Mouse (Mus musculus) MEL (cell line): ENCODE data around the gene Hspg2. TPM values are rescaled to one million over a fixed set of nuclear protein-coding genes. Genes with fewer than 3 reads are reported as not detected.

Source experiments
- DNase-seq: peaks from one replicate; pipeline ENCODE4 v3.0.0; 2011; ENCODE audit warnings: low read depth, low spot score
- H3K27ac ChIP-seq: 2 replicates; pipeline ENCODE4 v1.5.1; 2012; ENCODE audit warnings: low read depth, mild to moderate bottlenecking, control low read depth, low read length, moderate library complexity; ENCODE audit not compliant: control insufficient read depth
- H3K27me3 ChIP-seq, 2 experiments: fragments of 150-350 bp in 1 of 2; sonication (generic) in 1 of 2; 2 replicates each; pipeline ENCODE4 v1.6.1; 2012; ENCODE audit warnings: low read length in 2 of 2, mild to moderate bottlenecking in 2 of 2, improper control_type of control experiment in 1 of 2, moderate library complexity in 1 of 2; ENCODE audit not compliant: insufficient read depth in 2 of 2, control insufficient read depth in 1 of 2
- H3K36me3 ChIP-seq, 2 experiments: 2 replicates each; pipeline ENCODE4 v1.6.1; 2012 to 2014; ENCODE audit warnings: low read length in 2 of 2, improper control_type of control experiment in 1 of 2, inconsistent platforms in 1 of 2, mild to moderate bottlenecking in 1 of 2; ENCODE audit not compliant: insufficient read depth in 2 of 2, control insufficient read depth in 1 of 2
- H3K4me1 ChIP-seq, 2 experiments: fragments of 150-350 bp in 1 of 2; sonication (generic) in 1 of 2; 2 replicates each; pipeline ENCODE4 v1.6.1; 2012; ENCODE audit warnings: low read length in 2 of 2, improper control_type of control experiment in 1 of 2, mild to moderate bottlenecking in 1 of 2; ENCODE audit not compliant: insufficient read depth in 2 of 2, control insufficient read depth in 1 of 2
- H3K4me3 ChIP-seq, 2 experiments: fragments of 150-350 bp in 1 of 2; sonication (generic) in 1 of 2; 2 replicates each; pipeline ENCODE4 v1.5.1; 2012; ENCODE audit warnings: low read depth in 2 of 2, low read length in 2 of 2, mild to moderate bottlenecking in 2 of 2, moderate library complexity in 2 of 2, control low read depth in 1 of 2, improper control_type of control experiment in 1 of 2; ENCODE audit not compliant: control insufficient read depth in 1 of 2, insufficient read depth in 1 of 2
- H3K79me2 ChIP-seq: 2 replicates; pipeline ENCODE4 v1.6.1; 2012; ENCODE audit warnings: mild to moderate bottlenecking, low read length, moderate library complexity; ENCODE audit not compliant: control insufficient read depth, poor library complexity, insufficient read depth
- H3K9ac ChIP-seq: 2 replicates; pipeline ENCODE4 v1.6.1; 2012; ENCODE audit warnings: low read depth, mild to moderate bottlenecking, control low read depth, low read length, moderate library complexity; ENCODE audit not compliant: control insufficient read depth, poor library complexity, severe bottlenecking
- H3K9me3 ChIP-seq: fragments of 150-350 bp; sonication (generic); replicated peaks from 2 replicates; pipeline ENCODE4 v1.6.1; 2012; ENCODE audit warnings: mild to moderate bottlenecking, low read length, improper control_type of control experiment, moderate library complexity; ENCODE audit not compliant: insufficient read depth
- BHLHE40 ChIP-seq: IDR thresholded peaks from 2 replicates; pipeline ENCODE4 v1.6.1; 2012; ENCODE audit warnings: low read depth, mild to moderate bottlenecking, inconsistent platforms, low read length, improper control_type of control experiment, borderline replicate concordance
- CHD2 ChIP-seq: IDR thresholded peaks from 2 replicates; pipeline ENCODE4 v1.6.1; 2011; ENCODE audit warnings: low read length, improper control_type of control experiment
- E2F4 ChIP-seq: IDR thresholded peaks from 2 replicates; pipeline ENCODE4 v1.6.1; 2011; ENCODE audit warnings: low read depth, low read length, improper control_type of control experiment, borderline replicate concordance
- EP300 ChIP-seq, 2 experiments: IDR thresholded peaks; 2 replicates each; pipeline ENCODE4 v1.6.1; 2011; ENCODE audit warnings: improper control_type of control experiment in 2 of 2, low read length in 2 of 2, low read depth in 1 of 2, mild to moderate bottlenecking in 1 of 2
- ETS1 ChIP-seq: IDR thresholded peaks from 2 replicates; pipeline ENCODE4 v1.6.1; 2012; ENCODE audit warnings: low read depth, mild to moderate bottlenecking, inconsistent platforms, low read length, improper control_type of control experiment, moderate library complexity
- GABPA ChIP-seq: IDR thresholded peaks from 2 replicates; pipeline ENCODE4 v1.6.1; 2012; ENCODE audit warnings: low read depth, mild to moderate bottlenecking, inconsistent platforms, low read length, improper control_type of control experiment, moderate library complexity
- GATA1 ChIP-seq: IDR thresholded peaks from 2 replicates; pipeline ENCODE4 v1.6.1; 2011; ENCODE audit warnings: low read depth, low read length, improper control_type of control experiment
- HCFC1 ChIP-seq: IDR thresholded peaks from 2 replicates; pipeline ENCODE4 v1.6.1; 2012; ENCODE audit warnings: low read depth, mild to moderate bottlenecking, inconsistent platforms, low read length, improper control_type of control experiment, moderate library complexity
- JUND ChIP-seq: IDR thresholded peaks from 2 replicates; pipeline ENCODE4 v1.6.1; 2011; ENCODE audit warnings: low read depth, mild to moderate bottlenecking, improper control_type of control experiment, low read length
- MAFK ChIP-seq: IDR thresholded peaks from 2 replicates; pipeline ENCODE4 v1.6.1; 2011; ENCODE audit warnings: low read depth, mild to moderate bottlenecking, low read length, improper control_type of control experiment, borderline replicate concordance
- MAX ChIP-seq: IDR thresholded peaks from 2 replicates; pipeline ENCODE4 v1.6.1; 2011; ENCODE audit warnings: low read length, improper control_type of control experiment
- MEF2A ChIP-seq: IDR thresholded peaks from 2 replicates; pipeline ENCODE4 v1.6.1; 2014; ENCODE audit warnings: low read depth, mild to moderate bottlenecking, inconsistent platforms, low read length, improper control_type of control experiment; ENCODE audit not compliant: poor library complexity, insufficient replicate concordance, severe bottlenecking; ENCODE audit errors: extremely low read depth
- NELFE ChIP-seq: IDR thresholded peaks from 2 replicates; pipeline ENCODE4 v1.6.1; 2011; ENCODE audit warnings: low read depth, low read length, improper control_type of control experiment
- NRF1 ChIP-seq: IDR thresholded peaks from 2 replicates; pipeline ENCODE4 v1.6.1; 2014; ENCODE audit warnings: low read depth, mild to moderate bottlenecking, inconsistent platforms, low read length, improper control_type of control experiment, moderate library complexity; ENCODE audit not compliant: poor library complexity, insufficient read depth, severe bottlenecking
- POLR2AphosphoS5 ChIP-seq: IDR thresholded peaks from 2 replicates; pipeline ENCODE4 v1.6.1; 2012; ENCODE audit warnings: low read depth, borderline replicate concordance, mild to moderate bottlenecking, inconsistent platforms, low read length, moderate library complexity, mixed read lengths
- SIN3A ChIP-seq: IDR thresholded peaks from 2 replicates; pipeline ENCODE4 v1.6.1; 2012; ENCODE audit warnings: low read length, improper control_type of control experiment, inconsistent platforms
- TAL1 ChIP-seq: IDR thresholded peaks from 2 replicates; pipeline ENCODE4 v1.6.1; 2012; ENCODE audit warnings: mild to moderate bottlenecking, inconsistent platforms, low read length, moderate library complexity, mixed read lengths
- TBP ChIP-seq: IDR thresholded peaks from 2 replicates; pipeline ENCODE4 v1.8.0; 2011; ENCODE audit warnings: low read depth, low read length, improper control_type of control experiment
- TCF12 ChIP-seq: IDR thresholded peaks from 2 replicates; pipeline ENCODE4 v1.6.1; 2014; ENCODE audit warnings: low read depth, mild to moderate bottlenecking, inconsistent platforms, low read length, improper control_type of control experiment, moderate library complexity
- UBTF ChIP-seq: IDR thresholded peaks from 2 replicates; pipeline ENCODE4 v1.6.1; 2012; ENCODE audit warnings: low read depth, mild to moderate bottlenecking, inconsistent platforms, low read length, improper control_type of control experiment, moderate library complexity, borderline replicate concordance; ENCODE audit not compliant: insufficient read depth
- USF1 ChIP-seq: IDR thresholded peaks from 2 replicates; pipeline ENCODE4 v1.6.1; 2014; ENCODE audit warnings: low read depth, mild to moderate bottlenecking, inconsistent platforms, low read length, improper control_type of control experiment, moderate library complexity
- ZC3H11A ChIP-seq: IDR thresholded peaks from 2 replicates; pipeline ENCODE4 v1.6.1; 2012; ENCODE audit warnings: low read depth, mild to moderate bottlenecking, inconsistent platforms, low read length, improper control_type of control experiment
- ZKSCAN1 ChIP-seq: IDR thresholded peaks from 2 replicates; pipeline ENCODE4 v1.6.1; 2012; ENCODE audit warnings: low read depth, mild to moderate bottlenecking, inconsistent platforms, low read length, improper control_type of control experiment, moderate library complexity
- ZMIZ1 ChIP-seq: IDR thresholded peaks from 2 replicates; pipeline ENCODE4 v1.6.1; 2012; ENCODE audit warnings: low read depth, mild to moderate bottlenecking, inconsistent platforms, low read length, improper control_type of control experiment, moderate library complexity
- polyA plus RNA-seq, 2 experiments: library from polyadenylated mRNA; stranded (reverse) in 1 of 2; unstranded in 1 of 2; fragments of >175 nt in 1 of 2; fragments of >200 nt in 1 of 2; gene quantifications; 2 replicates each; pipeline versions ENCODE4 v1.2.1 to v1.2.4; 2012; ENCODE audit warnings: low replicate concordance in 2 of 2, low read depth in 1 of 2; ENCODE audit not compliant: insufficient read length in 2 of 2, insufficient read depth in 1 of 2, missing spikeins in 1 of 2
- total RNA-seq: library from RNA; depleted of rRNA; stranded (reverse); fragments of 300-350 nt; gene quantifications from 2 replicates; pipeline ENCODE4 v1.2.3, GENCODE M21; 2012

Hspg2 gene
- total and polyA plus RNA-seq, 3 experiments, result 0.04 TPM; not detected in 1

DNA sequence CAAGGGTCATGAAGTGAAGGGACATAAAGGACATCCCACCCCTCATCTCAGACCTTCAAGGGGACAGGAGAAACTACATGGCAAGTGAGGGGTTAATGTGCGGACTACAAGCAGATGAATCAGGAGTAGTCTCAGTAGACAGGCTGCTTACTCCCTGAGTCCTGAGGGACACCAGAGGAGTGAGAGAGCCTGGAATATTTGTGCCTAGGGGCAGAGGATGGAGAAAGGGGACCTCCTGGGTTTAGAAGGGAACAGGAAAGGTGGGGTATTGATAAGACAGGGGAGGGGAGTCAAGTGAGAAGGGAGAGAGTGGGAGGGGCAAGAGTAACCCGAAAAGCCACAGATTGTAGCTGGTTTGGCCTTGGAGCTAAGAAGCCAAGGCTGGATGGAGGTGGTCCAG, 19.9 kb upstream of the Hspg2 start:
- H3K4me3 ChIP-seq, result no peak overlapping the region
- H3K4me1 ChIP-seq, result no peaks in the 10 kb centered on the region
- no peak for TF ChIP-seq ZMIZ1
- no peak for TF ChIP-seq HCFC1
- TF ChIP-seq BHLHE40, result no peak
- TF ChIP-seq TBP, result no peak
- TF ChIP-seq USF1, result no peak
- TF ChIP-seq TCF12, result no peak
- TF ChIP-seq E2F4, result no peak
- no peak for TF ChIP-seq NRF1
- no peak for TF ChIP-seq GATA1
- no peak for TF ChIP-seq CHD2
- no peak for TF ChIP-seq MAFK
- no peak for TF ChIP-seq TAL1
- TF ChIP-seq GABPA, result no peak
- no peak for TF ChIP-seq NELFE
- no peak for TF ChIP-seq ETS1
- TF ChIP-seq MAX, result no peak
- no peak for TF ChIP-seq ZC3H11A
- H3K27me3 ChIP-seq, result no peaks in the 10 kb centered on the region; a peak in 1 of 4 replicates
- H3K9me3 ChIP-seq, result no peaks in the 10 kb centered on the region
- H3K36me3 ChIP-seq, result no peaks in the 10 kb centered on the region
- DNase-seq, result no peak
- H3K79me2 ChIP-seq, result no peaks in the 10 kb centered on the region
- H3K27ac ChIP-seq, result no peak overlapping the region
- H3K9ac ChIP-seq, result no peak overlapping the region

DNA sequence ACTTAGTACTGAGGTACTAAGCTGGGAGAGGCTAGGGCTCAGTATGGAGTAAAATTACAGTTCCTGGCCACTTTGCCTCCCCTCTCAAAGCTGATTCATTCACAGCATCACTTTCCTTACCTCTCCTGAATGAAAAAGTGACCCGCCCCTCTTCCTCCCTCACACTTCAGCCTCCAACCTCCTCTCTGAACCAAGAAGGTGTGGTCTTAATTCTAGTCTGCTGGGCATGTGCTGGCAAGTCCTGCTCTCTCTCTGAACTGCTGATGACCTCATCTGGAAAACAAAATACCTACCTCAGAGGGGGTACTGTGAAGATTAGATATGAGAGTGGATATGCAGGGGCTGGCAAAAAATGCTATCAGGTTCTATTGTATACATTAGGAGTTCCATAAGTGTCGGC, 19.4 kb upstream of the Hspg2 start:
- no peak for DNase-seq
- Histone ChIP-seq H3K4me1 (no peaks in the 10 kb centered on the region), H3K27ac (no peak overlapping the region)
- TF ChIP-seq MEF2A (no peak), HCFC1 (no peak), EP300 (IDR thresholded peaks at IDR 0.05; ENCODE audit: low read depth in 1 of 2, low read length in 2 of 2) (no peak), POLR2AphosphoS5 (no peak), MAX (no peak), CHD2 (no peak), GABPA (no peak), GATA1 (no peak), SIN3A (no peak), ZKSCAN1 (no peak), NELFE (no peak), BHLHE40 (no peak), JUND (no peak), UBTF (no peak), ETS1 (no peak)
- TF ChIP-seq, all 39 proteins: peak for 0
- no peaks in the 10 kb centered on the region; a peak in 1 of 4 replicates for H3K27me3 ChIP-seq
- H3K36me3 ChIP-seq, result no peaks in the 10 kb centered on the region
- no peak overlapping the region for H3K9ac ChIP-seq
- no peaks in the 10 kb centered on the region for H3K9me3 ChIP-seq
- H3K79me2 ChIP-seq, result no peaks in the 10 kb centered on the region
- H3K4me3 ChIP-seq, result no peak overlapping the region
